Comparison of ENCODE assay signal across 8 mouse cellular contexts in genomic region chr19:5294972-5295735, GRCm38 (mm10). TPM values are rescaled to one million over a fixed set of nuclear protein-coding genes. Genes with fewer than 3 reads are reported as not detected.
DNase-seq lines count a peak whose midpoint lies in the region; ATAC-seq and TF ChIP-seq lines count a peak whose summit lies in the region.

Sf3b2 (minus strand) TSS chr19:5295455.

- H3K36me3 ChIP-seq in MEL (ENCODE audit: control insufficient read depth in 1 of 2, insufficient read depth in 2 of 2, low read length in 2 of 2), result peaks cover 18 to 24% of the 10 kb centered on the region in 2 experiments
- H3K36me3 ChIP-seq in forebrain, postnatal 0 days (ENCODE audit: insufficient read depth), result peaks cover 25% of the 10 kb centered on the region
- peaks cover 32% of the 10 kb centered on the region for H3K36me3 ChIP-seq in lung, embryonic 15.5 days

- ATAC-seq in forebrain, postnatal 0 days, result peak; percentile 98
- peak; percentile 96 for ATAC-seq in lung, embryonic 15.5 days (ENCODE audit: borderline replicate concordance, extremely low read depth, low FRiP score, low TSS enrichment)

- under 1% methylated on average over 46 of the region's 46 CpGs for WGBS in cerebellum, adult 2 months
- WGBS in forebrain, postnatal 0 days, result under 1% methylated on average over 46 of the region's 46 CpGs
- WGBS in lung, embryonic 15.5 days, result under 1% methylated on average over 46 of the region's 46 CpGs

- H3K27me3 ChIP-seq in MEL (ENCODE audit: control insufficient read depth in 1 of 2, insufficient read depth in 2 of 2, low read length in 2 of 2), result no peaks in the 10 kb centered on the region
- H3K27me3 ChIP-seq in cerebellum, adult 2 months (ENCODE audit: control insufficient read depth, insufficient read depth, low read length), result no peaks in the 10 kb centered on the region
- H3K27me3 ChIP-seq in forebrain, postnatal 0 days (ENCODE audit: insufficient read depth, low read length), result no peaks in the 10 kb centered on the region
- H3K27me3 ChIP-seq in lung, embryonic 15.5 days, result no peaks in the 10 kb centered on the region; the same call in 1 of the 2 replicates

- TF ChIP-seq CTCF in MEL (IDR thresholded peaks at IDR 0.05 in 2 of 3, conservative IDR thresholded peaks at IDR 0.05 in 1 of 3; ENCODE audit: control insufficient read depth in 1 of 3, insufficient read depth in 1 of 3, low read depth in 2 of 3, low read length in 3 of 3, poor library complexity in 1 of 3, severe bottlenecking in 1 of 3), result peak; percentile 70 to 90 (median 75)
- TF ChIP-seq CTCF in cerebellum, adult 2 months (IDR thresholded peaks at IDR 0.05; ENCODE audit: borderline replicate concordance, insufficient read depth, low read depth, low read length), result peak; percentile 65
- peak; percentile 84 for TF ChIP-seq CTCF in forebrain, postnatal 0 days (IDR thresholded peaks at IDR 0.05; ENCODE audit: low read depth)

- TF ChIP-seq RAD21 in MEL (IDR thresholded peaks at IDR 0.05; ENCODE audit: low read depth, low read length), result no peak

- peak; percentile 100 for DNase-seq in MEL (ENCODE audit: low read depth, low spot score)
- peak; percentile 99 to 100 for DNase-seq in cerebellum, adult 2 months
- DNase-seq in forebrain, postnatal 0 days, result peak; percentile 100
- DNase-seq in heart, postnatal 4 days, result peak; percentile 99
- peak; percentile 99 for DNase-seq in layer of hippocampus, adult 8-10 months (ENCODE audit: low spot score in 2 of 2)
- peak; percentile 98 for DNase-seq in ovary, adult 18-20 months (ENCODE audit: low spot score)
- DNase-seq in thymus, postnatal 0 days (ENCODE audit: low spot score), result peak; percentile 99

- peaks cover 24% of the 10 kb centered on the region for H3K79me2 ChIP-seq in MEL (ENCODE audit: control insufficient read depth, insufficient read depth, low read length, poor library complexity)

- peak within 1 kb of the TSS; percentile 67 for H3K4me2 ChIP-seq in forebrain, postnatal 0 days (ENCODE audit: low read depth)
- H3K4me2 ChIP-seq in lung, embryonic 15.5 days, result peak within 1 kb of the TSS; percentile 76

- H3K9me3 ChIP-seq in MEL (replicated peaks; ENCODE audit: insufficient read depth, low read length), result no peaks in the 10 kb centered on the region
- no peaks in the 10 kb centered on the region for H3K9me3 ChIP-seq in forebrain, postnatal 0 days (ENCODE audit: low read length)
- no peaks in the 10 kb centered on the region for H3K9me3 ChIP-seq in lung, embryonic 15.5 days

- peak within 1 kb of the TSS; percentile 94 for H3K27ac ChIP-seq in MEL (ENCODE audit: control insufficient read depth, low read depth, low read length)
- H3K27ac ChIP-seq in cerebellum, adult 2 months (ENCODE audit: insufficient read depth, low read length), result peak within 1 kb of the TSS; percentile 67
- peak within 1 kb of the TSS; percentile 90 for H3K27ac ChIP-seq in forebrain, postnatal 0 days (ENCODE audit: low read depth, low read length)
- H3K27ac ChIP-seq in lung, embryonic 15.5 days, result peak within 1 kb of the TSS; percentile 86

- H3K4me3 ChIP-seq in MEL (ENCODE audit: control insufficient read depth in 1 of 2, insufficient read depth in 1 of 2, low read depth in 2 of 2, low read length in 2 of 2), result peak within 1 kb of the TSS; percentile 81 to 90
- peak within 1 kb of the TSS; percentile 87 for H3K4me3 ChIP-seq in cerebellum, adult 2 months (replicated peaks; ENCODE audit: insufficient read depth, low read depth, low read length)
- H3K4me3 ChIP-seq in forebrain, postnatal 0 days (ENCODE audit: low read depth, low read length), result peak within 1 kb of the TSS; percentile 91
- peak within 1 kb of the TSS; percentile 95 for H3K4me3 ChIP-seq in lung, embryonic 15.5 days

- peak within 1 kb of the TSS; percentile 97 for H3K9ac ChIP-seq in MEL (ENCODE audit: control insufficient read depth, low read depth, low read length, poor library complexity, severe bottlenecking)
- H3K9ac ChIP-seq in forebrain, postnatal 0 days, result peak within 1 kb of the TSS; percentile 85
- H3K9ac ChIP-seq in lung, embryonic 15.5 days, result peak within 1 kb of the TSS; percentile 89

- peak in 1 of 2 experiments; percentile 7; a peak in 1 of 4 replicates for TF ChIP-seq EP300 in MEL (IDR thresholded peaks at IDR 0.05; ENCODE audit: low read depth in 1 of 2, low read length in 2 of 2)

- H3K4me1 ChIP-seq in MEL (ENCODE audit: control insufficient read depth in 1 of 2, insufficient read depth in 2 of 2, low read length in 2 of 2), result peaks cover 5 to 12% of the 10 kb centered on the region in 2 experiments
- peaks cover 6% of the 10 kb centered on the region; the same call in 1 of the 2 replicates for H3K4me1 ChIP-seq in cerebellum, adult 2 months (ENCODE audit: control insufficient read depth, insufficient read depth, low read length)
- peaks cover 23% of the 10 kb centered on the region for H3K4me1 ChIP-seq in forebrain, postnatal 0 days (ENCODE audit: insufficient read depth)
- H3K4me1 ChIP-seq in lung, embryonic 15.5 days, result peaks cover 27% of the 10 kb centered on the region

- peak; percentile 60 to 97; a peak in 3 of 4 replicates for TF ChIP-seq POLR2A in MEL (IDR thresholded peaks at IDR 0.05; ENCODE audit: control insufficient read depth in 1 of 2, insufficient read depth in 1 of 2, low read depth in 1 of 2, low read length in 2 of 2, poor library complexity in 1 of 2)
- TF ChIP-seq POLR2A in cerebellum, adult 2 months (IDR thresholded peaks at IDR 0.05; ENCODE audit: borderline replicate concordance, insufficient read depth, low read length), result peak; percentile 76; the same call in 1 of the 2 replicates

TF ChIP-seq in MEL, 35 proteins besides CTCF, POLR2A, EP300 and RAD21 (continues in another document):
- TF ChIP-seq ELF1 (IDR thresholded peaks at IDR 0.05; ENCODE audit: low read depth, low read length), result peak; percentile 95
- peak; percentile 93 for TF ChIP-seq SIN3A (IDR thresholded peaks at IDR 0.05; ENCODE audit: low read length)
- 0 out of 2 replicates have a peak, but pooled peaks have one; percentile 53 for TF ChIP-seq ETS1 (IDR thresholded peaks at IDR 0.05; ENCODE audit: low read depth, low read length)
- TF ChIP-seq TAL1 (IDR thresholded peaks at IDR 0.05; ENCODE audit: low read length), result no peak
- peak; percentile 86; the same call in 1 of the 2 replicates for TF ChIP-seq E2F4 (IDR thresholded peaks at IDR 0.05; ENCODE audit: borderline replicate concordance, low read depth, low read length)
- TF ChIP-seq RCOR1 (IDR thresholded peaks at IDR 0.05; ENCODE audit: low read depth, low read length), result no peak
- no peak for TF ChIP-seq CHD1 (IDR thresholded peaks at IDR 0.05; ENCODE audit: low read depth, low read length)
- TF ChIP-seq USF2 (IDR thresholded peaks at IDR 0.05; ENCODE audit: borderline replicate concordance in 1 of 2, insufficient read depth in 1 of 2, low read depth in 1 of 2, low read length in 2 of 2), result no peak
- no peak for TF ChIP-seq ZC3H11A (IDR thresholded peaks at IDR 0.05; ENCODE audit: low read depth, low read length)
- TF ChIP-seq BHLHE40 (IDR thresholded peaks at IDR 0.05; ENCODE audit: borderline replicate concordance, low read depth, low read length), result no peak
- peak; percentile 97 for TF ChIP-seq ZMIZ1 (IDR thresholded peaks at IDR 0.05; ENCODE audit: low read depth, low read length)
- no peak for TF ChIP-seq MEF2A (IDR thresholded peaks at IDR 0.05; ENCODE audit: extremely low read depth, insufficient replicate concordance, low read depth, low read length, poor library complexity, severe bottlenecking)
- no peak for TF ChIP-seq GABPA (IDR thresholded peaks at IDR 0.05; ENCODE audit: low read depth, low read length)
- TF ChIP-seq CHD2 (IDR thresholded peaks at IDR 0.05; ENCODE audit: low read length), result peak; percentile 77
- TF ChIP-seq TCF12 (IDR thresholded peaks at IDR 0.05; ENCODE audit: low read depth, low read length), result peak; percentile 64
- no peak for TF ChIP-seq ZKSCAN1 (IDR thresholded peaks at IDR 0.05; ENCODE audit: low read depth, low read length)
- no peak for TF ChIP-seq MAFK (IDR thresholded peaks at IDR 0.05; ENCODE audit: borderline replicate concordance, low read depth, low read length)
- TF ChIP-seq MAZ (IDR thresholded peaks at IDR 0.05; ENCODE audit: low read depth, low read length), result no peak
- TF ChIP-seq HCFC1 (IDR thresholded peaks at IDR 0.05; ENCODE audit: low read depth, low read length), result peak; percentile 98
- peak; percentile 39; the same call in 1 of the 2 replicates for TF ChIP-seq NRF1 (IDR thresholded peaks at IDR 0.05; ENCODE audit: insufficient read depth, low read depth, low read length, poor library complexity, severe bottlenecking)
- peak; percentile 65 for TF ChIP-seq MXI1 (IDR thresholded peaks at IDR 0.05; ENCODE audit: low read depth, low read length)
- no peak; the same call in 1 of the 2 replicates for TF ChIP-seq MYB (IDR thresholded peaks at IDR 0.05; ENCODE audit: low read depth, low read length)
- no peak for TF ChIP-seq UBTF (IDR thresholded peaks at IDR 0.05; ENCODE audit: borderline replicate concordance, insufficient read depth, low read depth, low read length)
- no peak for TF ChIP-seq SMC3 (IDR thresholded peaks at IDR 0.05; ENCODE audit: low read depth, low read length)
- peak; percentile 94 for TF ChIP-seq TBP (IDR thresholded peaks at IDR 0.05; ENCODE audit: low read depth, low read length)
- TF ChIP-seq MYC (IDR thresholded peaks at IDR 0.05; ENCODE audit: low read depth, low read length), result peak; percentile 82; the same call in 1 of the 2 replicates
- TF ChIP-seq GATA1 (IDR thresholded peaks at IDR 0.05; ENCODE audit: low read depth, low read length), result peak; percentile 30; the same call in 1 of the 2 replicates
- TF ChIP-seq POLR2AphosphoS5 (IDR thresholded peaks at IDR 0.05; ENCODE audit: borderline replicate concordance, low read depth, low read length), result no peak
- TF ChIP-seq JUND (IDR thresholded peaks at IDR 0.05; ENCODE audit: low read depth, low read length), result peak; percentile 51; the same call in 1 of the 2 replicates
- TF ChIP-seq NELFE (IDR thresholded peaks at IDR 0.05; ENCODE audit: low read depth, low read length), result peak; percentile 97

RNA-seq across cellular contexts. Expression of gene Sf3b2, which starts in this region (rescaled TPM):
- total RNA-seq in MEL (2012; rRNA removed), result 178 and 180 TPM in 2 replicates
- 100 to 1,000 TPM; 259 to 331 TPM for polyA plus RNA-seq in MEL (2012; ENCODE audit: insufficient read depth in 1 of 2, insufficient read length in 2 of 2, low read depth in 1 of 2, low replicate concordance in 2 of 2, missing spikeins in 1 of 2)
- 175 and 181 TPM in 2 replicates for polyA plus RNA-seq in cerebellum, adult 2 months (2012; rRNA removed)
- 226 and 261 TPM in 2 replicates for total RNA-seq in forebrain, postnatal 0 days (2014; rRNA removed)
- polyA plus RNA-seq in forebrain, postnatal 0 days (2015; fragmentation: Nextera tagmentation; extraction: Ambion mirVana), result 310 and 345 TPM in 2 replicates
- 100 to 1,000 TPM; 136 to 139 TPM for total RNA-seq in heart, postnatal 4 days (2021)
- 100 to 1,000 TPM; 202 to 215 (median 208) TPM for total RNA-seq in layer of hippocampus, adult 8-10 months (2022)
- 320 and 328 TPM in 2 replicates for polyA plus RNA-seq in lung, embryonic 15.5 days (2015; fragmentation: Nextera tagmentation; extraction: Ambion mirVana)
- polyA plus RNA-seq in thymus, postnatal 0 days (2015; fragmentation: Nextera tagmentation; extraction: Ambion mirVana), result 294 and 319 TPM in 2 replicates

Comparison
In these comparisons a context has a peak if more than half of its experiments do, and no peak if none do; other contexts are left out.
1. Peak in every context shown above with its lines: DNase-seq, ATAC-seq, H3K4me3 ChIP-seq and H3K27ac ChIP-seq.